Mouse (Mus musculus) left cerebral cortex, adult 18-20 months (tissue): ENCODE measurements around the gene Klk1b3. TPM values are rescaled to one million over a fixed set of nuclear protein-coding genes. Genes with fewer than 3 reads are reported as not detected.
A peak's percentile ranks its signal among the peaks of the same experiment; 100 is the strongest.
"Not testable (repeated sequence)": the region's sequence is repeated elsewhere in the genome, so short reads cannot be mapped to it uniquely, and the experiment has no call there.

Experiments
- DNase-seq, 2 experiments: peaks; one replicate each; pipeline ENCODE4 v3.0.0; 2021 to 2022; ENCODE audit warnings: low spot score in 2 of 2, mixed read lengths in 1 of 2
- long read RNA-seq, 2 experiments: library from polyadenylated mRNA; stranded (forward); transcript quantifications; one replicate each; pipeline ENCODE4 v2.0.0; 2021
- total RNA-seq, 2 experiments: library from RNA; stranded (reverse); gene quantifications; 2 replicates each; pipeline ENCODE4 v1.2.3; 2021

Gene Klk1b3
- not detected for total RNA-seq
- long read RNA-seq, experiment 1 = 0 reads
- long read RNA-seq, experiment 2 = 0 reads

GRCm38 (mm10) chr7:44197891-44198290, at the start of gene Klk1b3:
Gene Klk1b3, plus strand, starts transcription at chr7:44198191.
- no peak for DNase-seq

GRCm38 (mm10) chr7:44179299-44180045, 18.5 kb upstream of the Klk1b3 start:
- no peak for DNase-seq

- DNase-seq = not testable (repeated sequence)
Observed at GRCm38 (mm10) chr7:44186516-44186915, 11.5 kb upstream of the Klk1b3 start.

GRCm38 (mm10) chr7:44187936-44188335, 10.1 kb upstream of the Klk1b3 start, which contains the start of gene Klk1b24:
Gene Klk1b24, plus strand, starts transcription at chr7:44188236.
- DNase-seq = not testable (repeated sequence)

- not testable (repeated sequence) for DNase-seq
Observed at GRCm38 (mm10) chr7:44193466-44193865, 4.5 kb upstream of the Klk1b3 start.

- DNase-seq = not testable (repeated sequence)
Observed at GRCm38 (mm10) chr7:44207135-44207534, 9.1 kb downstream of the Klk1b3 start, which contains the start of gene Klk1b4. Gene Klk1b4, plus strand, starts transcription at chr7:44207435.

- no peak for DNase-seq
Observed at GRCm38 (mm10) chr7:44208307-44208706, 10.3 kb downstream of the Klk1b3 start.

- no peak for DNase-seq
Observed at GRCm38 (mm10) chr7:44215645-44216044, 17.7 kb downstream of the Klk1b3 start, which contains the start of gene Klk1b5. Gene Klk1b5, plus strand, starts transcription at chr7:44215945.

GRCm38 (mm10) chr7:44221601-44222000, 23.6 kb downstream of the Klk1b3 start:
- not testable (repeated sequence) for DNase-seq

GRCm38 (mm10) chr7:44222335-44222734, 24.3 kb downstream of the Klk1b3 start:
- not testable (repeated sequence) for DNase-seq

GRCm38 (mm10) chr7:44225076-44225475, 27.1 kb downstream of the Klk1b3 start, which contains the start of gene Klk1:
Gene Klk1, plus strand, starts transcription at chr7:44225360.
- DNase-seq = no peak

- no peak for DNase-seq
Observed at GRCm38 (mm10) chr7:44235909-44236308, 37.9 kb downstream of the Klk1b3 start, which contains the start of gene Gm36864. Gene Gm36864, plus strand, starts transcription at chr7:44236177.

GRCm38 (mm10) chr7:44239913-44240312, 41.9 kb downstream of the Klk1b3 start:
- DNase-seq = no peak

GRCm38 (mm10) chr7:44240712-44241111, 42.7 kb downstream of the Klk1b3 start:
- no peak for DNase-seq

GRCm38 (mm10) chr7:44241163-44241562, 43.2 kb downstream of the Klk1b3 start:
- DNase-seq = no peak

GRCm38 (mm10) chr7:44244080-44244479, 46.1 kb downstream of the Klk1b3 start:
- no peak for DNase-seq

GRCm38 (mm10) chr7:44246055-44246983, 48.3 kb downstream of the Klk1b3 start, which contains the start of the genes 1700028J19Rik and 2410002F23Rik:
Gene 1700028J19Rik, minus strand, starts transcription at chr7:44246695.
Gene 2410002F23Rik, plus strand, starts transcription at chr7:44246722.
- DNase-seq = peak; percentile 87 to 90

- peak in 1 of 2 experiments; percentile 38 for DNase-seq
Observed at GRCm38 (mm10) chr7:44246984-44247470, 49.0 kb downstream of the Klk1b3 start.

GRCm38 (mm10) chr7:44247971-44248370, 50.0 kb downstream of the Klk1b3 start:
- no peak for DNase-seq

- no peak for DNase-seq
Observed at GRCm38 (mm10) chr7:44249248-44249647, 51.3 kb downstream of the Klk1b3 start.

GRCm38 (mm10) chr7:44250732-44251275, 52.8 kb downstream of the Klk1b3 start:
- not testable (repeated sequence) for DNase-seq
